Mouse (Mus musculus) myocyte (in vitro differentiated cells): ENCODE data around the gene Ptdss2.

Experiments
- MAX ChIP-seq: IDR thresholded peaks from one replicate; pipeline ENCODE4 v1.6.1; 2011; ENCODE audit warnings: low read depth, mild to moderate bottlenecking, control low read depth
- POLR2A ChIP-seq: IDR thresholded peaks from one replicate; pipeline ENCODE4 v1.6.1; 2011; ENCODE audit warnings: low read depth, mild to moderate bottlenecking, control low read depth, moderate library complexity; ENCODE audit not compliant: insufficient read length

- TF ChIP-seq MAX (no peak), POLR2A (no peak)
Measured at GRCm38 (mm10) chr7:141077841-141078240, 44.3 kb upstream of the Ptdss2 start, which contains the start of gene Pkp3.
